Mouse (Mus musculus) E14TG2a.4 (cell line): ENCODE measurements at regions not wholly inside any gene's neighbourhood (a gene's known extent, or its start where the extent isn't known, plus 50 kb on each side); places are given as distances from the start of the nearest gene placed in this dataset.
A peak's percentile ranks its signal among the peaks of the same experiment; 100 is the strongest.

Experiments used
- CTCF ChIP-seq: conservative IDR thresholded peaks from 2 replicates; pipeline ENCODE4 v1.5.1; 2014; ENCODE audit warnings: low read length
- NANOG ChIP-seq: IDR thresholded peaks from 2 replicates; pipeline ENCODE4 v1.6.1; 2014; ENCODE audit warnings: borderline replicate concordance, low read length, mixed read lengths
- POU5F1 ChIP-seq: IDR thresholded peaks from 2 replicates; pipeline ENCODE4 v1.6.1; 2014; ENCODE audit warnings: low read length, borderline replicate concordance

DNA sequence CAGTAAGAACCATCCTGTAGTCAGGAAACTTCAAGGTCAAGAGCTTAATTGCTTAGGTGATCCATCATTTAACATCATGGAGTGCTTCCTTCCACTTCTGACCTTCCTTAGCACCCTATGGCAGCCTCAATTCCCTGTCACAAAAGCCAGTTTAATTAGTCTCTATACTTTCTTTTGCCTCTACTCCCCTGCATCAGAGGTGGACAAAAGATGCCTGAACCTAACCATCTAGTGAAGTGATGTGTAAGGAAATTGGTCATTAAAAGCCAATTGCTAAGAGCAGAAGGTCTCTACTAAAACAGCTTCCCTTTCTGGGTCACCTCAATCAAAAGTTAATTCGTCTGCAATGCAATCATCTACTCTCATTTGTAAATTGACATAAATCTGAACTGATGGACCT is 234.3 kb upstream of the Fbxl7 start:
- no peak for TF ChIP-seq CTCF
- TF ChIP-seq POU5F1, result no peak
- peak; percentile 95 for TF ChIP-seq NANOG
